Mouse (Mus musculus) liver, embryonic 16.5 days (tissue): ENCODE results near the gene Nlrp6. TPM values are rescaled to one million over a fixed set of nuclear protein-coding genes. Genes with fewer than 3 reads are reported as not detected.
A peak's percentile ranks its signal among the peaks of the same experiment; 100 is the strongest.

Experiments used
- ATAC-seq: fragments of 200-750 bp; cut with Nextera tagmentation; 2 replicates; pipeline ENCODE4 v1.8.0; 2017; ENCODE audit warnings: low read depth, mild to moderate bottlenecking, moderate number of reproducible peaks, moderate library complexity
- H3K27ac ChIP-seq: fragments of 300-500 bp; sonication (generic); 2 replicates; pipeline ENCODE4 v1.5.1; 2014; ENCODE audit warnings: mild to moderate bottlenecking, low read length
- H3K27me3 ChIP-seq: fragments of 300-500 bp; sonication (generic); 2 replicates; pipeline ENCODE4 v1.6.1; 2014; ENCODE audit warnings: low read depth, low read length, mixed read lengths; ENCODE audit not compliant: control insufficient read depth, insufficient read depth
- H3K36me3 ChIP-seq: fragments of 300-500 bp; sonication (generic); 2 replicates; pipeline ENCODE4 v1.6.1; 2014; ENCODE audit warnings: mild to moderate bottlenecking; ENCODE audit not compliant: control insufficient read depth, insufficient read depth
- H3K4me1 ChIP-seq: fragments of 300-500 bp; sonication (generic); 2 replicates; pipeline ENCODE4 v1.6.1; 2014; ENCODE audit warnings: low read depth, low read length, mixed read lengths; ENCODE audit not compliant: control insufficient read depth
- H3K4me2 ChIP-seq: fragments of 300-500 bp; sonication (generic); 2 replicates; pipeline ENCODE4 v1.6.1; 2014; ENCODE audit warnings: low read depth, low read length, mixed read lengths
- H3K4me3 ChIP-seq: fragments of 300-500 bp; sonication (generic); 2 replicates; pipeline ENCODE4 v1.5.1; 2014; ENCODE audit warnings: low read depth, mild to moderate bottlenecking, low read length
- H3K9ac ChIP-seq: fragments of 300-500 bp; sonication (generic); 2 replicates; pipeline ENCODE4 v1.6.1; 2014; ENCODE audit warnings: low read depth, low read length
- H3K9me3 ChIP-seq: fragments of 300-500 bp; sonication (generic); replicated peaks from 2 replicates; pipeline ENCODE4 v1.6.1; 2016; ENCODE audit warnings: low read length; ENCODE audit not compliant: control insufficient read depth
- WGBS: fragments of 180-500 bp; shearing (Covaris S2); extraction: QIAGEN DNeasy Blood & Tissue Kit; methylation state at CpG from one replicate; pipeline ENCODE4 v1.1.7; 2014; ENCODE audit not compliant: insufficient replicate concordance; 5-methylcytosine and 5-hydroxymethylcytosine counted together
- polyA plus RNA-seq: library from polyadenylated mRNA; unstranded; fragments of >200 nt; fragmentation: Nextera tagmentation; extraction: Ambion mirVana; gene quantifications from 2 replicates; pipeline ENCODE4 v1.2.1, GENCODE M21; 2015

Gene Nlrp6
- polyA plus RNA-seq, 1 experiment from 2014 or later = 10.8 TPM

GRCm38 (mm10) chr7:140942341-140942740 lies 21.6 kb downstream of the Nlrp6 start:
- Histone ChIP-seq H3K9me3 (no peaks in the 10 kb centered on the region), H3K27me3 (no peaks in the 10 kb centered on the region), H3K4me2 (peak overlapping the region; percentile 52), H3K36me3 (no peaks in the 10 kb centered on the region), H3K27ac (peak overlapping the region; percentile 64), H3K4me3 (peak overlapping the region; percentile 62), H3K4me1 (peaks cover 10% of the 10 kb centered on the region), H3K9ac (peak overlapping the region; percentile 64)
- peak; percentile 9 for ATAC-seq
- 50% methylated on average over 9 of the region's 9 CpGs for WGBS

GRCm38 (mm10) chr7:140942811-140943210 lies 22.1 kb downstream of the Nlrp6 start:
- no peak for ATAC-seq
- H3K4me2 ChIP-seq = no peak overlapping the region

GRCm38 (mm10) chr7:140943356-140943755 lies 22.7 kb downstream of the Nlrp6 start:
- Histone ChIP-seq H3K27me3 (no peaks in the 10 kb centered on the region), H3K4me3 (no peak overlapping the region), H3K36me3 (no peaks in the 10 kb centered on the region), H3K27ac (no peak overlapping the region), H3K9ac (no peak overlapping the region), H3K9me3 (no peaks in the 10 kb centered on the region), H3K4me1 (peaks cover 10% of the 10 kb centered on the region), H3K4me2 (no peak overlapping the region)
- WGBS = 76% methylated on average over 4 of the region's 4 CpGs
- no peak for ATAC-seq

More at GRCm38 (mm10) chr7:140942811-140943210, 22.1 kb downstream of the Nlrp6 start:
- no peaks in the 10 kb centered on the region for H3K36me3 ChIP-seq
- no peak overlapping the region for H3K4me3 ChIP-seq
- 81% methylated on average over 10 of the region's 10 CpGs for WGBS
- no peaks in the 10 kb centered on the region for H3K27me3 ChIP-seq
- peaks cover 10% of the 10 kb centered on the region for H3K4me1 ChIP-seq
- H3K9me3 ChIP-seq = no peaks in the 10 kb centered on the region
- peak overlapping the region; percentile 1; the same call in 1 of the 2 replicates for H3K27ac ChIP-seq
- H3K9ac ChIP-seq = no peak overlapping the region

- Histone ChIP-seq H3K36me3 (no peaks in the 10 kb centered on the region), H3K4me1 (peaks cover 10% of the 10 kb centered on the region), H3K27ac (no peak overlapping the region), H3K27me3 (no peaks in the 10 kb centered on the region), H3K9ac (no peak overlapping the region), H3K9me3 (no peaks in the 10 kb centered on the region), H3K4me2 (no peak overlapping the region), H3K4me3 (no peak overlapping the region)
- WGBS = 68% methylated on average over 7 of the region's 7 CpGs
- ATAC-seq = no peak
Measured at GRCm38 (mm10) chr7:140944236-140944635, 23.5 kb downstream of the Nlrp6 start.

GRCm38 (mm10) chr7:140945247-140945646 lies 24.5 kb downstream of the Nlrp6 start:
- Histone ChIP-seq H3K9ac (no peak overlapping the region), H3K4me1 (peaks cover 10% of the 10 kb centered on the region), H3K27me3 (no peaks in the 10 kb centered on the region), H3K4me2 (no peak overlapping the region), H3K27ac (no peak overlapping the region), H3K4me3 (no peak overlapping the region), H3K9me3 (no peaks in the 10 kb centered on the region), H3K36me3 (no peaks in the 10 kb centered on the region)
- WGBS = 75% methylated on average over 5 of the region's 5 CpGs
- ATAC-seq = no peak

GRCm38 (mm10) chr7:140946311-140946710 lies 25.6 kb downstream of the Nlrp6 start:
- no peak overlapping the region for H3K9ac ChIP-seq
- H3K27ac ChIP-seq = 0 out of 2 replicates have a peak overlapping the region, but pooled peaks have one; percentile 5
- no peaks in the 10 kb centered on the region for H3K36me3 ChIP-seq
- no peak overlapping the region for H3K4me3 ChIP-seq
- H3K27me3 ChIP-seq = no peaks in the 10 kb centered on the region
- H3K9me3 ChIP-seq = no peaks in the 10 kb centered on the region
- no peak overlapping the region for H3K4me2 ChIP-seq
- 71% methylated on average over 10 of the region's 10 CpGs for WGBS
- peaks cover 6% of the 10 kb centered on the region for H3K4me1 ChIP-seq
- ATAC-seq = no peak

- Histone ChIP-seq H3K9me3 (no peaks in the 10 kb centered on the region), H3K4me3 (no peak overlapping the region), H3K27ac (no peak overlapping the region), H3K4me1 (peaks cover 5% of the 10 kb centered on the region), H3K4me2 (no peak overlapping the region), H3K27me3 (no peaks in the 10 kb centered on the region), H3K9ac (no peak overlapping the region), H3K36me3 (no peaks in the 10 kb centered on the region)
- 21% methylated on average over 7 of the region's 7 CpGs for WGBS
- peak; percentile 30 for ATAC-seq
Measured at GRCm38 (mm10) chr7:140946980-140947379, 26.3 kb downstream of the Nlrp6 start.

- H3K27ac ChIP-seq = no peak overlapping the region; the same call in 1 of the 2 replicates
- no peaks in the 10 kb centered on the region; the same call in none of the 2 replicates for H3K4me1 ChIP-seq
- H3K36me3 ChIP-seq = no peaks in the 10 kb centered on the region
- no peaks in the 10 kb centered on the region for H3K27me3 ChIP-seq
- H3K9me3 ChIP-seq = no peaks in the 10 kb centered on the region
- peak; percentile 42 for ATAC-seq
- no peak overlapping the region for H3K4me2 ChIP-seq
- WGBS = 26% methylated on average over 8 of the region's 8 CpGs
- no peak overlapping the region for H3K4me3 ChIP-seq
- no peak overlapping the region for H3K9ac ChIP-seq
Measured at GRCm38 (mm10) chr7:140948161-140948560, 27.5 kb downstream of the Nlrp6 start.

- Histone ChIP-seq H3K4me3 (no peak overlapping the region), H3K27ac (no peak overlapping the region), H3K4me2 (no peak overlapping the region), H3K36me3 (no peaks in the 10 kb centered on the region), H3K9ac (no peak overlapping the region), H3K9me3 (no peaks in the 10 kb centered on the region), H3K27me3 (no peaks in the 10 kb centered on the region), H3K4me1 (peaks cover 8% of the 10 kb centered on the region)
- no peak for ATAC-seq
- WGBS = 60% methylated on average over 6 of the region's 6 CpGs
Measured at GRCm38 (mm10) chr7:140949255-140949654, 28.6 kb downstream of the Nlrp6 start.
